In the genomic region with DNA sequence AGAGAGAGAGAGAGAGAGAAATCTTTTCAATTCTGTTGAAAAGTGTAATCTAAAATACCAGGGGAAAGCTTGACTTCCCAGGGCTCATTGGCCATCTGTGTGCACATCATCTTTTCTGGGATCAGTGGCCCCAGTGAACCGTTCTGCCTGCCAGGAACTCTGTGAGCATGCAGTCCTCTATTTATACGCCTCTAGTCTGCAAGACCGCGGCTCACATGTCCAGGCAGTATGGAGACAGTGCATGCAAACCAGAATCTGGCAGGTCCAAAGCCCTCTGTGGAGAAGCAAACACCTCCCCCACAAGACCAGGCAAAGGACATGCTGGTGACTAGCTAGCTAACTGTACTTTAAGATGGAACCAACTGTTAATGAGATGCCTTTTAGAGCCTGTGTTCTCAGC, we compare ENCODE assay signal across 8 mouse cellular contexts.
"Had no signal": no experiment of that assay in that cellular context is flagged by ENCODE, and none has a peak within 500 bp of the region (broad histone marks: within the 10 kb centered on the region; RNA-seq: fewer than 3 reads in every experiment).

No protein-coding gene starts in this region.

- DNase-seq: lung, adult 2 months; lung, postnatal 14 days; lung, postnatal 36 days; right cerebral cortex, postnatal 14 days; spleen, adult 18-20 months; thymus, adult 18-20 months; thymus, postnatal 14 days; thymus, postnatal 36 days had no signal
